Mouse (Mus musculus): ENCODE data around the gene Fgf7.

- TF ChIP-seq CTCF (IDR thresholded peaks at IDR 0.05; ENCODE audit: extremely low read depth, insufficient read depth, insufficient read length, insufficient replicate concordance): no peak
- TF ChIP-seq POLR2A (IDR thresholded peaks at IDR 0.05; ENCODE audit: low read depth, low read length): no peak
These were observed 6.2 kb downstream of the Fgf7 start for GRCm38 (mm10) chr2:126040651-126041050.

Data from spleen, adult 2 months (tissue).